Mouse (Mus musculus): Measurements from ENCODE around the gene Gm17428. TPM values are rescaled to one million over a fixed set of nuclear protein-coding genes. Genes with fewer than 3 reads are reported as not detected.
A peak's percentile ranks its signal among the peaks of the same experiment; 100 is the strongest.

Gene Gm17428
- polyA plus RNA-seq, 1 experiment = not detected

GRCm38 (mm10) chr14:55008417-55008816, 31.7 kb downstream of the Gm17428 start:
- DNase-seq (ENCODE audit: low read depth) = no peak

- DNase-seq (ENCODE audit: low read depth) = no peak
Observed at GRCm38 (mm10) chr14:55011116-55011515, 34.4 kb downstream of the Gm17428 start.

GRCm38 (mm10) chr14:55014591-55014990, 37.9 kb downstream of the Gm17428 start:
- peak; percentile 57 for DNase-seq (ENCODE audit: low read depth)

- DNase-seq (ENCODE audit: low read depth) = peak; percentile 100
Observed at GRCm38 (mm10) chr14:55014991-55015766, 38.4 kb downstream of the Gm17428 start, which contains the start of gene Ngdn. Gene Ngdn (plus strand): TSS chr14:55015454.

GRCm38 (mm10) chr14:55015767-55016111, 39.0 kb downstream of the Gm17428 start:
- no peak for DNase-seq (ENCODE audit: low read depth)

- no peak for DNase-seq (ENCODE audit: low read depth)
Observed at GRCm38 (mm10) chr14:55016876-55017275, 40.1 kb downstream of the Gm17428 start.

- DNase-seq (ENCODE audit: low read depth) = no peak
Observed at GRCm38 (mm10) chr14:55020394-55020793, 43.7 kb downstream of the Gm17428 start.

- no peak for DNase-seq (ENCODE audit: low read depth)
Observed at GRCm38 (mm10) chr14:55023011-55023410, 46.3 kb downstream of the Gm17428 start.

GRCm38 (mm10) chr14:55024236-55024635, 47.5 kb downstream of the Gm17428 start:
- DNase-seq (ENCODE audit: low read depth) = no peak

GRCm38 (mm10) chr14:55025527-55025926, 48.8 kb downstream of the Gm17428 start:
- no peak for DNase-seq (ENCODE audit: low read depth)

Other genes with a start within 250 kb of the Gm17428 start
- gene Slc7a8, start 195.0 kb upstream of the Gm17428 start, polyA plus RNA-seq (2012; rRNA removed) = 41.8 and 54.3 TPM in 2 replicates
- gene Rnf212b, start 162.8 kb upstream of the Gm17428 start, polyA plus RNA-seq (2012; rRNA removed) = not detected in 2 replicates
- 9.1 and 10.1 TPM in 2 replicates for gene Homez, start 106.0 kb upstream of the Gm17428 start, polyA plus RNA-seq (2012; rRNA removed)
- gene Ppp1r3e, start 99.4 kb upstream of the Gm17428 start, polyA plus RNA-seq (2012; rRNA removed) = 26.7 and 30.8 TPM in 2 replicates
- 76.2 and 83.0 TPM in 2 replicates for gene Bcl2l2, start 93.6 kb upstream of the Gm17428 start, polyA plus RNA-seq (2012; rRNA removed)
- gene Gm20521, start 93.5 kb upstream of the Gm17428 start, polyA plus RNA-seq (2012; rRNA removed) = 1.4 and 4.1 TPM in 2 replicates
- 185 and 205 TPM in 2 replicates for gene Pabpn1, start 84.4 kb upstream of the Gm17428 start, polyA plus RNA-seq (2012; rRNA removed)
- 63.8 and 66.2 TPM in 2 replicates for gene Slc22a17, start 63.8 kb upstream of the Gm17428 start, polyA plus RNA-seq (2012; rRNA removed)
- gene Efs, start 50.8 kb upstream of the Gm17428 start, polyA plus RNA-seq (2012; rRNA removed) = 12.1 and 13.9 TPM in 2 replicates
- 0.11 TPM in 1 of 2 replicates, not detected in the other for gene Il25, start 44.2 kb upstream of the Gm17428 start, polyA plus RNA-seq (2012; rRNA removed)
- 0.63 and 0.74 TPM in 2 replicates for gene Cmtm5, start 40.7 kb upstream of the Gm17428 start, polyA plus RNA-seq (2012; rRNA removed)
- gene Myh6, start 10.0 kb upstream of the Gm17428 start, polyA plus RNA-seq (2012; rRNA removed) = 0.03 TPM in 1 of 2 replicates, not detected in the other
- gene Myh7, start 17.7 kb downstream of the Gm17428 start, polyA plus RNA-seq (2012; rRNA removed) = 0.18 and 0.54 TPM in 2 replicates
- 12.1 and 14.6 TPM in 2 replicates for gene Ngdn, start 38.5 kb downstream of the Gm17428 start, polyA plus RNA-seq (2012; rRNA removed)
- gene Zfhx2, start 115.4 kb downstream of the Gm17428 start, polyA plus RNA-seq (2012; rRNA removed) = 0.69 and 1.3 TPM in 2 replicates
- gene Thtpa, start 117.9 kb downstream of the Gm17428 start, polyA plus RNA-seq (2012; rRNA removed) = 9.6 and 13.0 TPM in 2 replicates
- gene Ap1g2, start 129.7 kb downstream of the Gm17428 start, polyA plus RNA-seq (2012; rRNA removed) = 19.2 and 26.4 TPM in 2 replicates
- gene Jph4, start 140.0 kb downstream of the Gm17428 start, polyA plus RNA-seq (2012; rRNA removed) = 0.41 and 0.45 TPM in 2 replicates
- gene Dhrs2, start 245.1 kb downstream of the Gm17428 start, polyA plus RNA-seq (2012; rRNA removed) = not detected in 2 replicates